Mouse (Mus musculus): Measurements from ENCODE around the gene Srsf6. TPM values are rescaled to one million over a fixed set of nuclear protein-coding genes. Genes with fewer than 3 reads are reported as not detected.

The Srsf6 gene
- polyA plus RNA-seq, 1 experiment = 194 TPM

- no peaks in the 10 kb centered on the region for H3K4me1 ChIP-seq (replicated peaks; ENCODE audit: control insufficient read depth, insufficient read depth, low read length)
- no peaks in the 10 kb centered on the region for H3K36me3 ChIP-seq (ENCODE audit: control insufficient read depth, insufficient read depth, low read length)
- no peak overlapping the region for H3K4me3 ChIP-seq (ENCODE audit: control insufficient read depth, insufficient read depth, low read length)
- TF ChIP-seq POLR2A (IDR thresholded peaks at IDR 0.05; ENCODE audit: control insufficient read depth, extremely low read depth, insufficient read depth, low read length, poor library complexity) = no peak
- H3K27me3 ChIP-seq (ENCODE audit: control insufficient read depth, insufficient read depth, low read length) = no peaks in the 10 kb centered on the region
- H3K27ac ChIP-seq (ENCODE audit: control insufficient read depth, insufficient read depth, low read length) = no peak overlapping the region
- peak; percentile 46 for DNase-seq
- 10% methylated on average over 6 of the region's 6 CpGs for WGBS
Measured at GRCm38 (mm10) chr2:162922183-162922582, 9.1 kb upstream of the Srsf6 start.

GRCm38 (mm10) chr2:162922834-162923233 is 8.5 kb upstream of the Srsf6 start:
- Histone ChIP-seq H3K27me3 (ENCODE audit: control insufficient read depth, insufficient read depth, low read length) (no peaks in the 10 kb centered on the region), H3K27ac (ENCODE audit: control insufficient read depth, insufficient read depth, low read length) (no peak overlapping the region), H3K36me3 (ENCODE audit: control insufficient read depth, insufficient read depth, low read length) (no peaks in the 10 kb centered on the region), H3K4me3 (ENCODE audit: control insufficient read depth, insufficient read depth, low read length) (no peak overlapping the region), H3K4me1 (replicated peaks; ENCODE audit: control insufficient read depth, insufficient read depth, low read length) (no peaks in the 10 kb centered on the region)
- WGBS = 86% methylated on average over 5 of the region's 5 CpGs
- TF ChIP-seq POLR2A (IDR thresholded peaks at IDR 0.05; ENCODE audit: control insufficient read depth, extremely low read depth, insufficient read depth, low read length, poor library complexity) (no peak), CTCF (IDR thresholded peaks at IDR 0.05; ENCODE audit: borderline replicate concordance, control insufficient read depth, extremely low read depth, insufficient read depth, low read length, poor library complexity) (no peak)
- DNase-seq = no peak

- Histone ChIP-seq H3K27ac (ENCODE audit: control insufficient read depth, insufficient read depth, low read length) (no peak overlapping the region), H3K36me3 (ENCODE audit: control insufficient read depth, insufficient read depth, low read length) (no peaks in the 10 kb centered on the region), H3K4me3 (ENCODE audit: control insufficient read depth, insufficient read depth, low read length) (no peak overlapping the region), H3K27me3 (ENCODE audit: control insufficient read depth, insufficient read depth, low read length) (no peaks in the 10 kb centered on the region; the same call in 1 of the 2 replicates), H3K4me1 (replicated peaks; ENCODE audit: control insufficient read depth, insufficient read depth, low read length) (no peaks in the 10 kb centered on the region)
- TF ChIP-seq POLR2A (IDR thresholded peaks at IDR 0.05; ENCODE audit: control insufficient read depth, extremely low read depth, insufficient read depth, low read length, poor library complexity) (no peak), CTCF (IDR thresholded peaks at IDR 0.05; ENCODE audit: borderline replicate concordance, control insufficient read depth, extremely low read depth, insufficient read depth, low read length, poor library complexity) (no peak)
- no peak for DNase-seq
- 95% methylated on average over 5 of the region's 5 CpGs for whole genome bisulfite sequencing
Measured at GRCm38 (mm10) chr2:162924126-162924525, 7.2 kb upstream of the Srsf6 start.

- WGBS = 77% methylated on average over 3 of the region's 3 CpGs
- TF ChIP-seq CTCF (IDR thresholded peaks at IDR 0.05; ENCODE audit: borderline replicate concordance, control insufficient read depth, extremely low read depth, insufficient read depth, low read length, poor library complexity) (no peak), POLR2A (IDR thresholded peaks at IDR 0.05; ENCODE audit: control insufficient read depth, extremely low read depth, insufficient read depth, low read length, poor library complexity) (no peak)
- peaks cover 4% of the 10 kb centered on the region for H3K4me1 ChIP-seq (replicated peaks; ENCODE audit: control insufficient read depth, insufficient read depth, low read length)
- H3K27ac ChIP-seq (ENCODE audit: control insufficient read depth, insufficient read depth, low read length) = no peak overlapping the region
- peaks cover 3% of the 10 kb centered on the region; the same call in 1 of the 2 replicates for H3K36me3 ChIP-seq (ENCODE audit: control insufficient read depth, insufficient read depth, low read length)
- no peaks in the 10 kb centered on the region; the same call in 1 of the 2 replicates for H3K27me3 ChIP-seq (ENCODE audit: control insufficient read depth, insufficient read depth, low read length)
- DNase-seq = no peak
- H3K4me3 ChIP-seq (ENCODE audit: control insufficient read depth, insufficient read depth, low read length) = no peak overlapping the region
Measured at GRCm38 (mm10) chr2:162927918-162928585, 3.3 kb upstream of the Srsf6 start.

GRCm38 (mm10) chr2:162929704-162930103 is 1.6 kb upstream of the Srsf6 start:
- TF ChIP-seq POLR2A (IDR thresholded peaks at IDR 0.05; ENCODE audit: control insufficient read depth, extremely low read depth, insufficient read depth, low read length, poor library complexity) (no peak), CTCF (IDR thresholded peaks at IDR 0.05; ENCODE audit: borderline replicate concordance, control insufficient read depth, extremely low read depth, insufficient read depth, low read length, poor library complexity) (no peak)
- Histone ChIP-seq H3K4me1 (replicated peaks; ENCODE audit: control insufficient read depth, insufficient read depth, low read length) (peaks cover 4% of the 10 kb centered on the region), H3K27me3 (ENCODE audit: control insufficient read depth, insufficient read depth, low read length) (no peaks in the 10 kb centered on the region; the same call in 1 of the 2 replicates), H3K36me3 (ENCODE audit: control insufficient read depth, insufficient read depth, low read length) (peaks cover 20% of the 10 kb centered on the region), H3K4me3 (ENCODE audit: control insufficient read depth, insufficient read depth, low read length) (no peak overlapping the region), H3K27ac (ENCODE audit: control insufficient read depth, insufficient read depth, low read length) (no peak overlapping the region)
- DNase-seq = no peak
- WGBS = 95% methylated on average over 3 of the region's 3 CpGs

- peak; percentile 22 for DNase-seq
Measured at GRCm38 (mm10) chr2:162930516-162931122, 709 bp upstream of the Srsf6 start.

More at GRCm38 (mm10) chr2:162930516-162931122, 709 bp upstream of the Srsf6 start:
- WGBS = 1% methylated on average over 18 of the region's 18 CpGs
- Histone ChIP-seq H3K27ac (ENCODE audit: control insufficient read depth, insufficient read depth, low read length) (peak overlapping the region; percentile 82), H3K27me3 (ENCODE audit: control insufficient read depth, insufficient read depth, low read length) (no peaks in the 10 kb centered on the region; the same call in 1 of the 2 replicates), H3K36me3 (ENCODE audit: control insufficient read depth, insufficient read depth, low read length) (peaks cover 29% of the 10 kb centered on the region), H3K4me1 (replicated peaks; ENCODE audit: control insufficient read depth, insufficient read depth, low read length) (peaks cover 4% of the 10 kb centered on the region), H3K4me3 (ENCODE audit: control insufficient read depth, insufficient read depth, low read length) (peak overlapping the region; percentile 90)
- TF ChIP-seq CTCF (IDR thresholded peaks at IDR 0.05; ENCODE audit: borderline replicate concordance, control insufficient read depth, extremely low read depth, insufficient read depth, low read length, poor library complexity) = no peak
- TF ChIP-seq POLR2A (IDR thresholded peaks at IDR 0.05; ENCODE audit: control insufficient read depth, extremely low read depth, insufficient read depth, low read length, poor library complexity) = no peak
